Mouse (Mus musculus) heart, embryonic 15.5 days (tissue): ENCODE measurements around the gene Dapk1. TPM values are rescaled to one million over a fixed set of nuclear protein-coding genes. Genes with fewer than 3 reads are reported as not detected.
A peak's percentile ranks its signal among the peaks of the same experiment; 100 is the strongest.

ENCODE experiments used
- ATAC-seq: fragments of 200-750 bp; cut with Nextera tagmentation; replicated peaks from 2 replicates; pipeline ENCODE4 v1.8.0; 2017; ENCODE audit warnings: low read depth, moderate TSS enrichment; ENCODE audit not compliant: insufficient number of reproducible peaks, insufficient read depth, low FRiP score
- H3K27ac ChIP-seq: fragments of 300-500 bp; sonication (generic); 2 replicates; pipeline ENCODE4 v1.5.1; 2015; ENCODE audit warnings: mild to moderate bottlenecking, inconsistent platforms
- H3K27me3 ChIP-seq: fragments of 300-500 bp; sonication (generic); 2 replicates; pipeline ENCODE4 v1.6.1; 2015; ENCODE audit warnings: inconsistent platforms
- H3K36me3 ChIP-seq: fragments of 300-500 bp; sonication (generic); 2 replicates; pipeline ENCODE4 v1.6.1; 2015; ENCODE audit warnings: mild to moderate bottlenecking, inconsistent platforms
- H3K4me1 ChIP-seq: fragments of 300-500 bp; sonication (generic); replicated peaks from 2 replicates; pipeline ENCODE4 v1.6.1; 2015; ENCODE audit warnings: inconsistent platforms
- H3K4me2 ChIP-seq: fragments of 300-500 bp; sonication (generic); 2 replicates; pipeline ENCODE4 v1.6.1; 2015; ENCODE audit warnings: inconsistent platforms, mild to moderate bottlenecking, moderate library complexity
- H3K4me3 ChIP-seq: fragments of 300-500 bp; sonication (generic); 2 replicates; pipeline ENCODE4 v1.5.1; 2015; ENCODE audit warnings: mild to moderate bottlenecking, inconsistent platforms
- H3K9ac ChIP-seq: fragments of 300-500 bp; sonication (generic); 2 replicates; pipeline ENCODE4 v1.6.1; 2015; ENCODE audit warnings: mild to moderate bottlenecking, inconsistent platforms
- H3K9me3 ChIP-seq: fragments of 300-500 bp; sonication (generic); replicated peaks from 2 replicates; pipeline ENCODE4 v1.6.1; 2016; ENCODE audit warnings: inconsistent platforms
- WGBS: fragments of 180-500 bp; shearing (Covaris S2); methylation state at CpG from one replicate; pipeline ENCODE4 v1.1.7; 2015; ENCODE audit warnings: mixed read lengths; 5-methylcytosine and 5-hydroxymethylcytosine counted together
- polyA plus RNA-seq: library from polyadenylated mRNA; unstranded; fragments of >200 nt; fragmentation: Nextera tagmentation; extraction: Ambion mirVana; gene quantifications from 2 replicates; pipeline ENCODE4 v1.2.1, GENCODE M21; 2015

Dapk1 gene
- polyA plus RNA-seq = 7.6 and 10.2 TPM in 2 replicates

DNA sequence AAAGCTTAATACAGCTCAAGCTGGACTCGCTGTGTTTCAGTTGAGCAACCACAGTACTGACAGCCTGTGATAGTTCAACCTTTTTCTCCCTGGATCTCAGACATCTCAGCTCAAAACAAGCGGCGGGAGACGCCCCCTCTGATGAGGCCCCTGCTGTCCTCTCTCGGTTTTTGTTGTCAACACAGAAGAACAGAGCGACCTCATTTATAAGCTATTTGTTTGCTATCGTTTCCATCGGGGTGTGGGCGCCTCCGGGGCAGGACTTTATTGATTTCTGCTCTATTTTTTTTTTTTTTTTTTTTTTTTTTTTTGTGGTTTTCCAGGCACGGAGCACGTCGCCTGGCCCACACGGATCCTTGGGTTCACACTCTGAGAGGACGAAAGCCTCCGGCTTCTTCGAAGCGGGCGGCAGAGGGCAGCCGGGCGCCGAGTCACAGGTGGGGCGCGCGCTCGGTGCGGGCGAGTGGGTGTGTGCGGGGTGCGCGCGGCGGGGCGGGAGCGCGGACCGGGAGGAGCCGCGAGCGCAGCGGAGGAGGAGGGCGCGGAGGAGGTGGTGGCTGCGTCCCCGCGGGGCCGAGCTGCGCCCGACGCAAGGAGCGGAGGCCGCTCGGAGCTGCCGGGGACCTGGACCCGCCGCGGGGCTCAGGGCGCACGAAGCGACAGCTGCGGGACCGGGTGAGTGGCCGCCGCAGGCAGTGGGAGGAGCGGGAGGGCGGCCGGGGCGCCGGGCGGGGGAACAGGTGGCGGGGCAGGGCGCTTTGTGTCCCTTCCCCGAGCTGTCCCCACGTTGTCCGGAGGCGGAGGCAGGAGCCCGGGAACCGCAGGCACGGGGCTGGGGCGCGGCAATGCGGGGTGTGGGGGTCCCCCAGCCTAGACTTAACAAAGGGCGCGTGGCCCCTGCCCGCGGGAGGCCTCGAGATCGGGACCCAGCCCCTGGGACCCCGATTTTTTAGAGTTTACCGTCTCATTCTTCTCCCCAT lies at the start of gene Dapk1:
TSS of gene Dapk1 (plus strand) at position 512 of the 980 bp plus-strand sequence.
- no peaks in the 10 kb centered on the region for H3K27me3 ChIP-seq
- peaks cover 6% of the 10 kb centered on the region for H3K4me1 ChIP-seq
- no peaks in the 10 kb centered on the region for H3K9me3 ChIP-seq
- peak within 1 kb of the TSS; percentile 55 for H3K27ac ChIP-seq
- H3K36me3 ChIP-seq = no peaks in the 10 kb centered on the region
- H3K4me2 ChIP-seq = peak within 1 kb of the TSS; percentile 91
- ATAC-seq = peak; percentile 91
- under 1% methylated on average over 85 of the region's 90 CpGs for WGBS
- H3K4me3 ChIP-seq = peak within 1 kb of the TSS; percentile 66
- peak within 1 kb of the TSS; percentile 77 for H3K9ac ChIP-seq

DNA sequence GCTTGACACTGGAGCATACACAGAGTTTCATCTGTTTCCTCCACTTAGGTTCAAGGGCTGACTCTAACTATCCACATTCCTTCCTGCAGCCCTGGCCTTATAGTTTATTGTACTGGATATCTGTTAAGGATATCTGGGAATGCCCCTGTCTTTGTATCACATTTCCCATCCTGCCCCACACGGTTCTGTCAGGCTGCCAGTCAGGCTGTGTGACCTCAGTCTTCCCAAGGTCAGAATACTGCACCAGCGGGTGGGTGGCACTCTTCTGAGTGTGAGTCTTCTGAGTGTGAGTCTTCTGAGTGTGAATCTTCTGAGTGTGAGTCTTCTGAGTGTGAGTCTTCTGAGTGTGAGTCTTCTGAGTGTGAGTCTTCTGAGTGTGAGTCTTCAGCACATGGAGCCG lies 48.4 kb upstream of the Dapk1 start:
- Histone ChIP-seq H3K9me3 (no peaks in the 10 kb centered on the region), H3K4me1 (no peaks in the 10 kb centered on the region), H3K27me3 (no peaks in the 10 kb centered on the region), H3K4me3 (no peak overlapping the region), H3K27ac (no peak overlapping the region), H3K9ac (no peak overlapping the region), H3K4me2 (no peak overlapping the region), H3K36me3 (no peaks in the 10 kb centered on the region)
- no peak for ATAC-seq
- WGBS = 55% methylated on average over 3 of the region's 3 CpGs

DNA sequence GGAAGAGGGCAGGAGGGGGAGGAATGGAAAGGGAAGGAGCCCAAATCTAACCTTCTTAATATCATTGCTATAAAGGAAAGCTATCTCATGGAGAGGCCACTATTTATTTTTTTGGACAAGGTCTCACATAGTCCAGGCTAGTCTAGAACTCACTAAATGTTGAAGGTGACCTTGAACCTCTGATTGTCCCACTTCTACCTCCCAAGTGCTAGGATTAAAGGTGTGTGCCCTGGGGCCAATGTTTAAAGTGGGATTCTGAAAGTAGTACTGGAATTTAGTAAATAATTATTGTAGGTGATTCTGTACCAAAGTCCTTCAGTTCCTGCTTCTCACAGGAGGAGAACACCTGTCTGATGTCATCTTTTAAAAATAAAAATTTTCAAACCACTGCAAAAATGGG lies 45.3 kb upstream of the Dapk1 start:
- Histone ChIP-seq H3K4me3 (no peak overlapping the region), H3K27ac (no peak overlapping the region), H3K4me2 (no peak overlapping the region), H3K9me3 (no peaks in the 10 kb centered on the region), H3K9ac (no peak overlapping the region), H3K36me3 (no peaks in the 10 kb centered on the region), H3K27me3 (no peaks in the 10 kb centered on the region), H3K4me1 (no peaks in the 10 kb centered on the region)
- no peak for ATAC-seq

DNA sequence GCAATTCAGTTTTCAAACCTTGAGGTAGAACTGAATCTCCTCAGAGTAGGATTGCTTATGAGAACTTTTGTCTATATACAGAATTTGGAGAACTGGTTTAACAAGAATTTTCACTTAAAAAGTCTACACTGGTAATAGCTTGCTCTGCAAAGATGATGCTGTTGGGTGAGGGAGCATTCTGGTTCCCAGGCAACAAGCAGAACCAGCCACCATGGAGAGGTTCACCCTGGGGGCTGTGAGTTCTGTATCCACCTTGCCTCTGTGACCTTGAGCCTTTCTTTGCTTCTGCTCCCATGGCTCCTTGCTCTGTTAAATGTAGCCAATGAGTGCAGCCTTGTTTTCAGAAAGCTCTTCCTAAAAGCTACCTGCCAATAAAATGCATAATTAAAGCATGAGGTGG lies 44.8 kb upstream of the Dapk1 start:
- ATAC-seq = no peak
- H3K9me3 ChIP-seq = no peaks in the 10 kb centered on the region
- no peak overlapping the region for H3K27ac ChIP-seq

DNA sequence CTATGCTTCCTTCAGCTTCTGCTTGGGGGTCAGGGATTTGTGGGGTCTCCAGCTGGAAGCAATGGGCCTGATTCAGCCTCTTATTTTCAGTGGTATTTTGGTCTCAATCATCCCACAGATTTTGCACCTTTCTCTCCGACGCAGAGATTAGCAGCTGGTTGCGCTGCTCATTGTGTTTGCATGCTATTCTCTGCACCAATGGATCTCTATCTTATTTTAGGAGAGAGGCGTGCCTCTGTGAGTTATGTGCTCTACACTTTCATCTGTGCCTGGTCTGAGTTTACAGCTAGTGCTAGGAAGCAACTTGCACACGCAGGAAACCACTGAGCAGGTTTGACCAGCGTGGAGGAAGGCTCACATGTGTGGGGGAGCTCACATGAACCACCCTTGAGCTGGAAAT lies 37.4 kb upstream of the Dapk1 start:
- ATAC-seq = no peak
- H3K4me1 ChIP-seq = no peaks in the 10 kb centered on the region
- H3K27me3 ChIP-seq = no peaks in the 10 kb centered on the region
- no peaks in the 10 kb centered on the region for H3K36me3 ChIP-seq
- no peak overlapping the region for H3K4me3 ChIP-seq
- no peaks in the 10 kb centered on the region for H3K9me3 ChIP-seq
- H3K4me2 ChIP-seq = no peak overlapping the region
- no peak overlapping the region for H3K9ac ChIP-seq
- no peak overlapping the region for H3K27ac ChIP-seq
- 64% methylated on average over 6 of the region's 6 CpGs for WGBS

More for the DNA sequence above, 44.8 kb upstream of the Dapk1 start:
- Histone ChIP-seq H3K9ac (no peak overlapping the region), H3K36me3 (no peaks in the 10 kb centered on the region), H3K4me3 (no peak overlapping the region), H3K4me1 (no peaks in the 10 kb centered on the region), H3K4me2 (no peak overlapping the region), H3K27me3 (no peaks in the 10 kb centered on the region)

DNA sequence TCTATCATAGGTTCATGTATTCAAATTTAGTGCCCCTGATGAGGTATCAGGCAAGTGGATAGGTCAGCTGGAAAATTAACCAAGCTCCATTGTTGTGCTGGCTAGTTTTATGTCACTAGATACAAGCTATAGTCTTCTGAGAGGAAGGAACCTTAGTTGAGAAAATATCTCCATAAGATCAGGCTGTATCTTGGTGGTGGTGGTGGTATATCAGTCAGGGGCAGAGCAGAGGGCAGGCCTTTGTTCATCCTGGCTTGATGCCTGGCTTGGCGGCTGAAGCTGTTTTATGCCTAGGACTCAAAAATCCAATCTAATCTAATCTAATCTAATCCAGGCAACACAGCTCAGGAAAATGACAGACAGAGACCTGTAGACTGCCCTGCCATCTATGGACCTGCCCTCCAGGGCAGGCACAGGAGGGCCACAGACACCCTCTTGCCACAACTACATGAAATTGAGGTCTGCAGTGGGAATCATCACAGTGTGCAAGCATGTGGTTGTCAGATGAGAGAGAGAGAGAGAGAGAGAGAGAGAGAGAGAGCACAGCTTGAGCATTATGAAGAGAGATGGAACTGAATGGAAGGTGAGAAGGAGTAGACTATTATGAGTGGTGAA lies 32.7 kb upstream of the Dapk1 start:
- H3K4me1 ChIP-seq = no peaks in the 10 kb centered on the region
- no peak overlapping the region for H3K4me3 ChIP-seq
- no peaks in the 10 kb centered on the region for H3K36me3 ChIP-seq
- no peak for ATAC-seq
- no peak overlapping the region for H3K27ac ChIP-seq
- no peaks in the 10 kb centered on the region for H3K9me3 ChIP-seq
- H3K27me3 ChIP-seq = no peaks in the 10 kb centered on the region
- no peak overlapping the region for H3K9ac ChIP-seq
- WGBS = 90% methylated on average over 1 of the region's 1 CpGs
- H3K4me2 ChIP-seq = no peak overlapping the region

DNA sequence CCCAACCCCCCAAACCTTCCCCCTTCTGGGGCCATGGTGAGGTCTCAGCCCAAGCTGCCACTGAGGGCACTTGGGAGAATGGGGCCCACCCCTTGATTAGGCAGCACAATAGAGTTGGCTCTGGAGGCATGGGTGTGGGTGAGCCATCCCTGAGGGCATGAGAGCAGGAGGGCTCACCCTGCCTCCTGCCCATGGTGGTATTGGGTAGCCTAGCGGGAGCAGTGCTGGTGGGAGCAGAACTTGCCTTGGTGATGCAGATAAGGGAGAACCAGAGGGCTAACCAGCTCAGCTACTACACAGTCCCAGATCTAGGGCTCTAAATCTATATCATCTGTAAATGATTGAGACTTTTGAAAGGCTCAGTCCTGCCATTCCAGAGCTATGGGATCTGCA lies 32.2 kb upstream of the Dapk1 start:
- Histone ChIP-seq H3K9ac (no peak overlapping the region), H3K27me3 (no peaks in the 10 kb centered on the region), H3K27ac (no peak overlapping the region), H3K4me2 (no peak overlapping the region), H3K4me1 (no peaks in the 10 kb centered on the region), H3K36me3 (no peaks in the 10 kb centered on the region), H3K4me3 (no peak overlapping the region), H3K9me3 (no peaks in the 10 kb centered on the region)
- 93% methylated on average over 1 of the region's 1 CpGs for WGBS
- no peak for ATAC-seq

DNA sequence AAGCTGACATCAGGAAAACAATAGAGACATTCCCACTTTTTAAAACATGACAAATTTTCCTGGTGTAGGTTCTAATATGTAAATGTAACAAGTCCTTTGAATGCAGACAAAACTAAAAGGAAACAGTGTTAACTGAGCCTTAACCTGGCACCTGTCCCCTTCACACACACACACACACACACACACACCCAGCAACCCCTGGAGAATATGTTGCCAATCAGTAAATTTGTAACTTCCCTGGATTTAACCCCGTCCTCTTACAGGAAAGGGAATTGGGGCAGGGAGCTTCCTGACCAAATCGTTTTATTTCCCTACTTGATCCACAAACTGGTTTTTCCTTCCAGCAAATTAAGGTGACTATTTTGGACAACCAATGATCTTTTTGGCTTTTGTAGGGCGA lies 28.2 kb upstream of the Dapk1 start:
- no peak for ATAC-seq
- no peaks in the 10 kb centered on the region for H3K4me1 ChIP-seq
- WGBS = 71% methylated on average over 3 of the region's 3 CpGs
- no peaks in the 10 kb centered on the region for H3K9me3 ChIP-seq
- no peaks in the 10 kb centered on the region for H3K27me3 ChIP-seq
- H3K9ac ChIP-seq = no peak overlapping the region
- no peak overlapping the region for H3K4me3 ChIP-seq
- H3K27ac ChIP-seq = no peak overlapping the region
- H3K4me2 ChIP-seq = no peak overlapping the region
- H3K36me3 ChIP-seq = no peaks in the 10 kb centered on the region

DNA sequence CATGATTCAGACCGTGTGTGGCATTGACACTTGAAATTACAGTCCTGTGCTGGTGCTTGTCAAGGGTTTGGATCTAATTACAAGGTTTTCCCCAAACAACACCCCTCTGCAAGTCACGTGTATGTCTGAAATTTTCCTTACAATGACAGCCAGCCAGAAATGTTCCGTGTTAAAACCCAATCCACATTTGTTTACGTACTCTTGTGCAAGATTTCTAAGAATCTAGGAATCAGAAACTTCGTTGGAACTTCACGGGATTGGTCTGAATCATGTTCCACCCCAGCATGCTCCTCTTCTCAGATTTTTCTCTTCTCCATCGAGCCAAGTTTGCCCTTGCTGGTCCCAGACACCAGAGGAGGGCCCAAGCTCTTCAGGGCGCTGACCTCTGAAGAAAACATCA lies 27.8 kb upstream of the Dapk1 start:
- Histone ChIP-seq H3K27me3 (no peaks in the 10 kb centered on the region), H3K9ac (no peak overlapping the region), H3K4me3 (no peak overlapping the region), H3K27ac (no peak overlapping the region), H3K36me3 (no peaks in the 10 kb centered on the region), H3K9me3 (no peaks in the 10 kb centered on the region), H3K4me2 (no peak overlapping the region), H3K4me1 (no peaks in the 10 kb centered on the region)
- ATAC-seq = no peak
- 74% methylated on average over 8 of the region's 8 CpGs for WGBS

DNA sequence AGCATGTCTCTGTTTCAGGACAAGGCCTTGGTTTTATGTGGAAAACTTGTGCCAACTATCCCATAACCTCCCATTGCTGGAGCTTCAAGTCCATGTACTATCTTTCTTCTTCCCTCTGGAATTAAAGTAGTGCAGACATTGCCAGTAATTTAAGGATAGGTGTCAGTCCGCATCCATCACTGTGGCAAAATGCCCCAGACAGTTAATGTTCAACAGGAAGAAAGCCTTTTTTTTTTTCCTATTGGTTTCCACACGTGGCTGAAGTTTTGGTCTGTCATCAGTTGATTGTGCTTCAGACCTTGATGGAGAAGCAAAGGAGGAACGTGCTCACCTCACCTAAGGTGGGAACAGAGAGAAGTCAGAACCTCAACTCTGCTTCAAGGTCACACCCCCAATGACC lies 23.2 kb upstream of the Dapk1 start:
- Histone ChIP-seq H3K4me2 (no peak overlapping the region), H3K27ac (no peak overlapping the region), H3K4me1 (no peaks in the 10 kb centered on the region), H3K27me3 (no peaks in the 10 kb centered on the region), H3K9ac (no peak overlapping the region), H3K9me3 (no peaks in the 10 kb centered on the region), H3K36me3 (no peaks in the 10 kb centered on the region), H3K4me3 (no peak overlapping the region)
- 68% methylated on average over 3 of the region's 3 CpGs for WGBS
- no peak for ATAC-seq

DNA sequence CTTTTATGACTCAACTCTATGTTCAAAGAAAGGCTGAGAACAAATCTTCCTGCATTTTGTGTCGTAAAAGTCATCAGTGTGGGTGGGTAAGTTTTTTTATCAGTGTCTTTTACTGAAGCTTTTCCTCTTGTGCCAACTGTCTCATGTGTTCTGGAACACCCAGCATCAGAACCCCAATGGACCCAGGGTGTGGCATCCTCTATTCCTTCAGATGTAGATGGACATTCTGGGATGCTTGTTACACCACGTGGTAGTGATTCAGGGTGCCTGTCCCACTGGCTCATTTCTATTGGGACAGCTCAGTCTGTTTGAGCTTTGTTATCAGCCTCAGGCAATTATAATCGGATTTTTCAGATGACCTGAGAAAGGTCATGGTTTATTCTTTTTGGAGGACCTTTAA lies 6.9 kb upstream of the Dapk1 start:
- Histone ChIP-seq H3K36me3 (no peaks in the 10 kb centered on the region), H3K9ac (no peak overlapping the region), H3K27ac (no peak overlapping the region), H3K4me1 (no peaks in the 10 kb centered on the region), H3K4me2 (no peak overlapping the region), H3K27me3 (no peaks in the 10 kb centered on the region), H3K4me3 (no peak overlapping the region), H3K9me3 (no peaks in the 10 kb centered on the region)
- ATAC-seq = no peak
- 78% methylated on average over 3 of the region's 3 CpGs for WGBS

DNA sequence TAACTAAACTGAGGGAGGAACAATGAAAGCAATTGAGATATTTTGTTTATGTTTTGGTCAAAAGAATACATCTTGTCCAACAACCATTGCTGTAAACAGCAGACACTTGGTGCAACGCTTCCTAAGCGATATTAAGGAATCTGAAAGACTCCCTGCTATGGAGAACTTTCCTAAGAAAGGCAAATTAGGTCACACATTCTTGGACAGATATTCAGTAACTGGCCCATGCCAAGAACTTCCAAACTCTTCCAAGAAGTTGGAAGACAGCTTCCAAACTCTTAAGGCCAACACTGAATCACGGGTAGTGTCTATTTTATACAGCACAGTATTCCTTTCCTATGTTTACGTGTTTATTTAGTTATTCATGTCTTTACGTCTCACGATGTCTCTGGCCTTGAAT lies 6.2 kb upstream of the Dapk1 start:
- ATAC-seq = no peak
- H3K9me3 ChIP-seq = no peaks in the 10 kb centered on the region
- WGBS = 83% methylated on average over 6 of the region's 6 CpGs
- no peak overlapping the region for H3K4me2 ChIP-seq
- no peak overlapping the region for H3K9ac ChIP-seq
- no peak overlapping the region for H3K27ac ChIP-seq
- no peaks in the 10 kb centered on the region for H3K4me1 ChIP-seq
- H3K27me3 ChIP-seq = no peaks in the 10 kb centered on the region
- no peaks in the 10 kb centered on the region for H3K36me3 ChIP-seq
- H3K4me3 ChIP-seq = no peak overlapping the region
